Mouse (Mus musculus) lung, postnatal 14 days (tissue): ENCODE measurements at regions not wholly inside any gene's neighbourhood (a gene's known extent, or its start where the extent isn't known, plus 50 kb on each side); places are given as distances from the start of the nearest gene placed in this dataset.
"Not testable (repeated sequence)": the region's sequence is repeated elsewhere in the genome, so short reads cannot be mapped to it uniquely, and the experiment has no call there.

Source experiments
- DNase-seq: peaks from one replicate; pipeline ENCODE4 v3.0.0; 2021

GRCm38 (mm10) chr14:17560001-17560400 is 100.1 kb upstream of the Thrb start:
- not testable (repeated sequence) for DNase-seq

GRCm38 (mm10) chr14:17567927-17568326 is 92.1 kb upstream of the Thrb start:
- no peak for DNase-seq

DNA sequence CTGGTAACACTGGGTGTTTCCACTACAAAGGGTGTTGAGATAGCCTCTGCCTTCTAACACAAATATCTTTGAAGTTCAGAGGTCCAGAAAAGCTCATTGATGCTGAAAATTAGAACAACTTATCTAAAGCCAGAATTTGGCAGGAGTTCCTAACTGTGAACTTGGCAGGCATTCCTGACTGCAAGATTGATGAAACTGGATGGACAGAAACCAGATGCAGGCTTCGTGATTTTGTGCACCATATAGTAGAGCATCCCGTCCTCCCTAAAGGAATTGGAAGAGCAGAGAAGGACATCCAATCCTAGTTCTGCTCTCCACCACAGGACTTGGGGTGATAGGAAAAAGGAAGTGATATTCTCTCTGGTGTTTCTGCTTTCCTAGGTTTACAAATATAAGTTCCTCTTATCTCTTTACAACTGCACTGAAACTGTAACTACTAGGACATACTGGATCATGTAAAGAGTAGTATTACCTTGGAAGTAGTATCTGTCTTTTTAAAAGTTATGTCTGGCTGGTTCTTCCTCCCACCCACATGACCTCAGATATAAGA is 90.9 kb upstream of the Thrb start:
- no peak for DNase-seq

DNA sequence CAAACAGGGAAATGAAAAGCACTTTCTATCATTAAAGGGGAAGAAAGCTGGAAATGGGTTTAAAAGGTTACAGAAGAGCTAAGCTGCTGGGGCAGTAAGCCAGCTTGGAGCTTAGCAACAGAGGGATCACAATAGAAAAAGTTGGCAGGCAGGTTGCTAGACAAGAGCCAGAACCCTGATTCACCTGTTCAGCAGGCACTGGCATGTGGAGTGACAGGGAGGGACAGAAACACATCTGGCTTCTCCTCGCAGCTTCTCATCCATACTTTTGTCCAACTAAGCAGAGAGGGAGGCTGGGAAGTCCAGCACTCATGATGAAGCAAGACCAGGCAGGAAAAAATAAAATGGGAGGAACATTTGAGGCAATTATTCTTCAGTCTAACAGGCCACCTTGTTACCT is 81.3 kb upstream of the Thrb start:
- DNase-seq: no peak

GRCm38 (mm10) chr14:17589595-17589994 is 70.5 kb upstream of the Thrb start:
- DNase-seq: no peak

DNA sequence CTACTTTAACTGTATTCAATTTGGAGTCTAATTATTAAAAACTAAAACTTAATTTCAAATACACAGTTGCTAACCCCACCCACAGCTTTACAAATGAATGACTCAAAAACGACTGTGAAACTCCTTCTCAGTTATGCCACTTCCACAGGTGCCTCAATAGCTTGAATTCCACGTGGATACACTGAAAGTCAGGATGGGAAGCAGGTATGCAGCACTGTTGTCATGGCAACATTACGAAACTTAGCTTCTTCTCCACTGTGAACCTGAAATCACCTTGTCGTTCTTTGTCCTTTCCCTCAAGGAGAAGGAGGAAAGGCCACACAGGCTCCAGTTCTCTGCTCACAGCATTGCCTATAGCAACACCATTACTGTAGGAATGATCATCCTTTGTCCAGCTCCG is 60.5 kb upstream of the Thrb start:
- DNase-seq: no peak

DNA sequence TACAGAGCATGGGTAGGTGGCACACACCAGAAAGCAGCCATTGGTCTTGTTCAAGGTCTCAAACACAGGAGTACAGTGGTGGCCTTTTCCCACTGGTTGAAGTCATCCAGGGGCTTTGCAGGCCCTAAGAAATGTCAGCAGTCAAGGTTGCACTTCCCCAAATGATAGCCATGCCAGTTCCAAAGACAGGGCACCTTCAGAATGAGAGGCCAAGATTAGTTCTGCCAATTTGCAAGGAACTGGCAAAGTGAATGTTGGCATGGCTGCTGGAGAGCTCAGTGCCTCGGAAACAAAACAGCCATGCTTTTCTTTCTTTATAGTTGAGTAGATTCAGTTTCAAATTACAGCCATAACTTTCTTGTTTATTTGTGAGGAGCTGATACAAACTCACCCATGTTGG is 57.7 kb upstream of the Thrb start:
- no peak for DNase-seq

GRCm38 (mm10) chr14:17606018-17606417 is 54.0 kb upstream of the Thrb start:
- no peak for DNase-seq

GRCm38 (mm10) chr14:17607186-17607585 is 52.9 kb upstream of the Thrb start:
- no peak for DNase-seq
